Mouse (Mus musculus) CH12.LX (cell line): ENCODE results near the gene Gm12184. TPM values are rescaled to one million over a fixed set of nuclear protein-coding genes. Genes with fewer than 3 reads are reported as not detected.

Experiments used
- DNase-seq: peaks from one replicate; pipeline ENCODE4 v3.0.0-alpha.2; 2013; ENCODE audit errors: extremely low read depth
- H3K27ac ChIP-seq: 2 replicates; pipeline ENCODE4 v1.5.1; 2012; ENCODE audit warnings: low read depth, mild to moderate bottlenecking, control low read depth, moderate library complexity; ENCODE audit not compliant: insufficient read depth
- H3K27me3 ChIP-seq: replicated peaks from 2 replicates; pipeline ENCODE3; 2012; ENCODE audit warnings: inconsistent platforms
- H3K36me3 ChIP-seq, 2 experiments: replicated peaks in 1 of 2; 2 replicates each; pipeline versions ENCODE3 to v1.6.1; 2012; ENCODE audit warnings: inconsistent platforms in 1 of 2, low read length in 1 of 2, mild to moderate bottlenecking in 1 of 2, mixed read lengths in 1 of 2, moderate library complexity in 1 of 2; ENCODE audit not compliant: control insufficient read depth in 1 of 2, insufficient read depth in 1 of 2
- H3K4me1 ChIP-seq, 2 experiments: 2 replicates each; pipeline ENCODE4 v1.6.1; 2012; ENCODE audit warnings: inconsistent platforms in 1 of 2, moderate library complexity in 1 of 2; ENCODE audit not compliant: insufficient read depth in 2 of 2, control insufficient read depth in 1 of 2
- H3K4me2 ChIP-seq: 2 replicates; pipeline ENCODE4 v1.6.1; 2012; ENCODE audit warnings: low read depth, mild to moderate bottlenecking, control low read depth; ENCODE audit not compliant: poor library complexity, insufficient read depth, severe bottlenecking
- H3K4me3 ChIP-seq, 3 experiments: fragments of 150-350 bp in 1 of 3; sonication (generic) in 1 of 3; replicated peaks in 1 of 3; 2 replicates each; pipeline versions ENCODE3 to v1.5.1; 2011 to 2012; ENCODE audit warnings: low read depth in 2 of 3, low read length in 2 of 3, mild to moderate bottlenecking in 2 of 3, moderate library complexity in 2 of 3, control low read depth in 1 of 3, improper control_type of control experiment in 1 of 3, inconsistent platforms in 1 of 3, mixed read lengths in 1 of 3; ENCODE audit not compliant: poor library complexity in 1 of 3
- H3K79me2 ChIP-seq: replicated peaks from 2 replicates; pipeline ENCODE4 v1.6.1; 2012; ENCODE audit warnings: mild to moderate bottlenecking, moderate library complexity; ENCODE audit not compliant: control insufficient read depth, poor library complexity, insufficient read depth, severe bottlenecking; ENCODE audit errors: extremely low read depth
- H3K9ac ChIP-seq: 2 replicates; pipeline ENCODE4 v1.6.1; 2012; ENCODE audit warnings: low read depth, mild to moderate bottlenecking, control low read depth, moderate library complexity; ENCODE audit not compliant: insufficient read depth
- H3K9me3 ChIP-seq: replicated peaks from 2 replicates; pipeline ENCODE3; 2012; ENCODE audit warnings: low read length, inconsistent platforms, mixed read lengths
- BHLHE40 ChIP-seq: IDR thresholded peaks from 2 replicates; pipeline ENCODE4 v1.6.1; 2011; ENCODE audit warnings: mild to moderate bottlenecking, low read depth, low read length, improper control_type of control experiment
- CHD2 ChIP-seq: IDR thresholded peaks from 2 replicates; pipeline ENCODE4 v1.6.1; 2011; ENCODE audit warnings: low read length, improper control_type of control experiment
- CTCF ChIP-seq, 2 experiments: IDR thresholded peaks in 1 of 2; conservative IDR thresholded peaks in 1 of 2; 2 replicates each; pipeline ENCODE4 v1.5.1; 2011 to 2012; ENCODE audit warnings: low read depth in 2 of 2, low read length in 2 of 2, improper control_type of control experiment in 1 of 2, inconsistent platforms in 1 of 2, mild to moderate bottlenecking in 1 of 2, moderate library complexity in 1 of 2
- EP300 ChIP-seq: IDR thresholded peaks from 2 replicates; pipeline ENCODE4 v1.6.1; 2011; ENCODE audit warnings: low read length, improper control_type of control experiment
- GABPA ChIP-seq: IDR thresholded peaks from 2 replicates; pipeline ENCODE4 v1.6.1; 2012; ENCODE audit warnings: low read depth, low read length, improper control_type of control experiment, inconsistent platforms; ENCODE audit not compliant: insufficient replicate concordance
- HCFC1 ChIP-seq: IDR thresholded peaks from 2 replicates; pipeline ENCODE4 v1.6.1; 2012; ENCODE audit warnings: low read depth, mild to moderate bottlenecking, inconsistent platforms, low read length, improper control_type of control experiment
- IRF4 ChIP-seq: IDR thresholded peaks from 2 replicates; pipeline ENCODE4 v1.6.1; 2014; ENCODE audit warnings: low read depth, mild to moderate bottlenecking, inconsistent platforms, low read length, improper control_type of control experiment
- JUN ChIP-seq: IDR thresholded peaks from 2 replicates; pipeline ENCODE4 v1.6.1; 2011; ENCODE audit warnings: low read depth, mild to moderate bottlenecking, low read length, improper control_type of control experiment, moderate library complexity; ENCODE audit not compliant: insufficient read depth
- KAT2A ChIP-seq: IDR thresholded peaks from 2 replicates; pipeline ENCODE4 v1.6.1; 2012; ENCODE audit warnings: low read length, improper control_type of control experiment, inconsistent platforms; ENCODE audit not compliant: insufficient replicate concordance
- MAX ChIP-seq: IDR thresholded peaks from 2 replicates; pipeline ENCODE4 v1.6.1; 2011; ENCODE audit warnings: low read length, improper control_type of control experiment
- MAZ ChIP-seq: IDR thresholded peaks from 2 replicates; pipeline ENCODE4 v1.6.1; 2012; ENCODE audit warnings: low read depth, mild to moderate bottlenecking, inconsistent platforms, low read length, improper control_type of control experiment, moderate library complexity
- MEF2A ChIP-seq: IDR thresholded peaks from 2 replicates; pipeline ENCODE4 v1.6.1; 2014; ENCODE audit warnings: low read depth, mild to moderate bottlenecking, inconsistent platforms, low read length, improper control_type of control experiment, borderline replicate concordance
- MXI1 ChIP-seq: IDR thresholded peaks from 2 replicates; pipeline ENCODE4 v1.6.1; 2011; ENCODE audit warnings: mild to moderate bottlenecking, low read depth, low read length, improper control_type of control experiment
- NELFE ChIP-seq: IDR thresholded peaks from 2 replicates; pipeline ENCODE4 v1.6.1; 2011; ENCODE audit warnings: low read depth, low read length, improper control_type of control experiment
- NRF1 ChIP-seq: IDR thresholded peaks from 2 replicates; pipeline ENCODE4 v1.6.1; 2014; ENCODE audit warnings: low read depth, mild to moderate bottlenecking, inconsistent platforms, low read length, improper control_type of control experiment, moderate library complexity
- PAX5 ChIP-seq: IDR thresholded peaks from 2 replicates; pipeline ENCODE4 v1.6.1; 2012; ENCODE audit warnings: low read length, inconsistent platforms, mixed read lengths
- POLR2A ChIP-seq: IDR thresholded peaks from 2 replicates; pipeline ENCODE4 v1.6.1; 2011; ENCODE audit warnings: low read depth, mild to moderate bottlenecking, improper control_type of control experiment, low read length
- POLR2AphosphoS2 ChIP-seq: IDR thresholded peaks from 2 replicates; pipeline ENCODE4 v1.6.1; 2011; ENCODE audit warnings: low read depth, low read length, improper control_type of control experiment
- RCOR1 ChIP-seq: conservative IDR thresholded peaks from 2 replicates; pipeline ENCODE4 v1.6.1; 2012; ENCODE audit warnings: low read depth, mild to moderate bottlenecking, inconsistent platforms, low read length, improper control_type of control experiment
- TBP ChIP-seq: conservative IDR thresholded peaks from 2 replicates; pipeline ENCODE4 v1.6.1; 2011; ENCODE audit warnings: low read depth, low read length, improper control_type of control experiment
- UBTF ChIP-seq: IDR thresholded peaks from 2 replicates; pipeline ENCODE4 v1.6.1; 2012; ENCODE audit warnings: low read depth, mild to moderate bottlenecking, inconsistent platforms, low read length, improper control_type of control experiment, moderate library complexity
- USF2 ChIP-seq: conservative IDR thresholded peaks from 2 replicates; pipeline ENCODE4 v1.6.1; 2011; ENCODE audit warnings: low read depth, low read length, improper control_type of control experiment
- ZC3H11A ChIP-seq: IDR thresholded peaks from 2 replicates; pipeline ENCODE4 v1.6.1; 2012; ENCODE audit warnings: low read depth, mild to moderate bottlenecking, inconsistent platforms, low read length, improper control_type of control experiment
- dilution Hi-C: fragments of 300-500 bp; cut with MboI; formaldehyde crosslinking; loops from 2 replicates; pipeline ENCODE4 v1.14.3; 2020; ENCODE audit warnings: low sequenced_read_pairs; ENCODE audit not compliant: extremely low pct_unique_long_range_greater_than_20kb, extremely low pct_ligation_motif_present
- in situ Hi-C: fragments of 300-500 bp; cut with MboI; formaldehyde crosslinking; loops from 3 replicates; pipeline ENCODE4 v1.14.3; 2019; ENCODE audit warnings: low sequenced_read_pairs, low pct_ligation_motif_present, low pct_unique_long_range_greater_than_20kb, mixed read lengths
- polyA plus RNA-seq: library from polyadenylated mRNA; unstranded; fragments of >175 nt; gene quantifications from 2 replicates; pipeline ENCODE4 v1.2.1, GENCODE M21; 2012; ENCODE audit warnings: low read depth; ENCODE audit not compliant: insufficient read length
- total RNA-seq, 2 experiments: library from RNA; depleted of rRNA; stranded (reverse); fragments of 300-350 nt in 1 of 2; fragments of >200 nt in 1 of 2; gene quantifications; 2 replicates each; pipeline ENCODE4 v1.2.3; 2012 to 2014

The Gm12184 gene
- total and polyA plus RNA-seq, 3 experiments = 5.6 to 51.6 (median 7.1) TPM

- H3K4me3 ChIP-seq = peak overlapping the region; percentile 61 to 69 (median 69)
- H3K27ac ChIP-seq = no peak overlapping the region
- peak overlapping the region; percentile 85 for H3K9ac ChIP-seq
- peak overlapping the region; percentile 93 for H3K4me2 ChIP-seq
- dilution Hi-C loops (no loop called here), in situ Hi-C loops (loop anchor here (5.0 to 25.0 kb wide), 4 partner anchors 233 to 543 kb away; partner anchors contain the start of genes Mgat1 and Olfr1389)
- H3K4me1 ChIP-seq = peaks cover 0 to 47% of the 10 kb centered on the region in 2 experiments; a peak in 2 of 4 replicates
- DNase-seq = no peak
- H3K27me3 ChIP-seq = no peaks in the 10 kb centered on the region
- peaks cover 22 to 34% of the 10 kb centered on the region in 2 experiments for H3K36me3 ChIP-seq
- TF ChIP-seq BHLHE40 = peak; percentile 8; the same call in 1 of the 2 replicates
- no peak for TF ChIP-seq USF2
- no peak for TF ChIP-seq POLR2A
- no peak for TF ChIP-seq CHD2
- TF ChIP-seq PAX5 = no peak
- TF ChIP-seq HCFC1 = no peak
- no peak for TF ChIP-seq GABPA
- TF ChIP-seq KAT2A = no peak
- no peak for TF ChIP-seq NELFE
- TF ChIP-seq MAX = no peak
- TF ChIP-seq RCOR1 = no peak
- TF ChIP-seq EP300 = no peak
- no peak for TF ChIP-seq POLR2AphosphoS2
- no peak for TF ChIP-seq IRF4
- no peak for TF ChIP-seq TBP
- TF ChIP-seq CTCF (conservative IDR thresholded peaks at IDR 0.05 in 1 of 2, IDR thresholded peaks at IDR 0.05 in 1 of 2; ENCODE audit: low read depth in 2 of 2, low read length in 2 of 2) = no peak
- no peak for TF ChIP-seq MAZ
- no peak for TF ChIP-seq JUN
- TF ChIP-seq MEF2A = peak; percentile 21; the same call in 1 of the 2 replicates
- TF ChIP-seq MXI1 = peak; percentile 20; the same call in 1 of the 2 replicates
- TF ChIP-seq UBTF = no peak
- H3K9me3 ChIP-seq = no peaks in the 10 kb centered on the region
- H3K79me2 ChIP-seq = peaks cover 25% of the 10 kb centered on the region
These were observed 43.1 kb upstream of the Gm12184 start for GRCm38 (mm10) chr11:48869380-48870110.

- Histone ChIP-seq H3K4me3 (no peak overlapping the region), H3K9ac (no peak overlapping the region), H3K79me2 (peaks cover 25% of the 10 kb centered on the region), H3K4me1 (peaks cover 0 to 27% of the 10 kb centered on the region in 2 experiments; a peak in 2 of 4 replicates), H3K27ac (no peak overlapping the region), H3K27me3 (no peaks in the 10 kb centered on the region), H3K9me3 (no peaks in the 10 kb centered on the region), H3K4me2 (no peak overlapping the region), H3K36me3 (peaks cover 25 to 48% of the 10 kb centered on the region in 2 experiments)
- in situ Hi-C loops (loop anchor here (25.0 kb wide), 2 partner anchors 279 to 546 kb away; partner anchors contain the start of gene Olfr1389), dilution Hi-C loops (no loop called here)
- DNase-seq = no peak
- TF ChIP-seq NRF1 = no peak
- TF ChIP-seq ZC3H11A = no peak
These were observed 40.0 kb upstream of the Gm12184 start for GRCm38 (mm10) chr11:48866481-48866880.
